Mouse (Mus musculus): ENCODE data around the gene Mterf1a. TPM values are rescaled to one million over a fixed set of nuclear protein-coding genes. Genes with fewer than 3 reads are reported as not detected.

Mterf1a gene
- polyA plus RNA-seq, 1 experiment from 2014 or later = 8.4 TPM

GRCm38 (mm10) chr5:3872348-3872747 lies 21.4 kb downstream of the Mterf1a start:
- DNase-seq (ENCODE audit: low spot score) (no peak), ATAC-seq (replicated peaks; ENCODE audit: low FRiP score, low read depth) (no peak)
- Histone ChIP-seq H3K4me2 (ENCODE audit: low read length) (no peak overlapping the region), H3K9ac (ENCODE audit: low read depth, low read length) (no peak overlapping the region), H3K27me3 (ENCODE audit: insufficient read depth, low read length) (no peaks in the 10 kb centered on the region), H3K4me3 (replicated peaks; ENCODE audit: low read depth, low read length) (no peak overlapping the region), H3K27ac (no peak overlapping the region), H3K4me1 (replicated peaks; ENCODE audit: insufficient read depth, low read length) (no peaks in the 10 kb centered on the region), H3K36me3 (ENCODE audit: insufficient read depth, low read length) (no peaks in the 10 kb centered on the region), H3K9me3 (replicated peaks; ENCODE audit: low read length) (no peaks in the 10 kb centered on the region)
- no peak for TF ChIP-seq CTCF (IDR thresholded peaks at IDR 0.05; ENCODE audit: low read depth)
- WGBS = 63% methylated on average over 1 of the region's 1 CpGs

- no peaks in the 10 kb centered on the region for H3K4me1 ChIP-seq (replicated peaks; ENCODE audit: insufficient read depth, low read length)
- no peaks in the 10 kb centered on the region for H3K36me3 ChIP-seq (ENCODE audit: insufficient read depth, low read length)
- no peaks in the 10 kb centered on the region for H3K27me3 ChIP-seq (ENCODE audit: insufficient read depth, low read length)
- H3K4me3 ChIP-seq (replicated peaks; ENCODE audit: low read depth, low read length) = no peak overlapping the region
- no peak for ATAC-seq (replicated peaks; ENCODE audit: low FRiP score, low read depth)
- no peaks in the 10 kb centered on the region for H3K9me3 ChIP-seq (replicated peaks; ENCODE audit: low read length)
- WGBS = 65% methylated on average over 4 of the region's 4 CpGs
- no peak for DNase-seq (ENCODE audit: low spot score)
- no peak overlapping the region for H3K27ac ChIP-seq
- no peak for TF ChIP-seq CTCF (IDR thresholded peaks at IDR 0.05; ENCODE audit: low read depth)
- no peak overlapping the region for H3K9ac ChIP-seq (ENCODE audit: low read depth, low read length)
- H3K4me2 ChIP-seq (ENCODE audit: low read length) = no peak overlapping the region
Observed at GRCm38 (mm10) chr5:3870161-3870560, 23.6 kb downstream of the Mterf1a start.

- Histone ChIP-seq H3K4me1 (replicated peaks; ENCODE audit: insufficient read depth, low read length) (no peaks in the 10 kb centered on the region), H3K4me3 (replicated peaks; ENCODE audit: low read depth, low read length) (peak within 1 kb of the TSS; percentile 15), H3K9me3 (replicated peaks; ENCODE audit: low read length) (no peaks in the 10 kb centered on the region), H3K27ac (no peak within 1 kb of the TSS), H3K4me2 (ENCODE audit: low read length) (peak within 1 kb of the TSS; percentile 61), H3K9ac (ENCODE audit: low read depth, low read length) (peak within 1 kb of the TSS; percentile 48), H3K36me3 (ENCODE audit: insufficient read depth, low read length) (no peaks in the 10 kb centered on the region), H3K27me3 (ENCODE audit: insufficient read depth, low read length) (no peaks in the 10 kb centered on the region)
- DNase-seq (ENCODE audit: low spot score) (peak; percentile 5), ATAC-seq (replicated peaks; ENCODE audit: low FRiP score, low read depth) (no peak)
- TF ChIP-seq CTCF (IDR thresholded peaks at IDR 0.05; ENCODE audit: low read depth) = no peak
- 6% methylated on average over 24 of the region's 24 CpGs for WGBS
Observed at GRCm38 (mm10) chr5:3845026-3845425, 48.7 kb downstream of the Mterf1a start, which contains the start of gene Lrrd1. Gene Lrrd1, plus strand, starts transcription at chr5:3845173.

Other genes with a start within 250 kb of the Mterf1a start
- not detected in 2 replicates for gene Tmbim7, start 242.8 kb downstream of the Mterf1a start, polyA plus RNA-seq (2015; fragmentation: Nextera tagmentation; extraction: Ambion mirVana)
- gene Gatad1, start 236.7 kb downstream of the Mterf1a start, polyA plus RNA-seq (2015; fragmentation: Nextera tagmentation; extraction: Ambion mirVana) = 85.8 and 88.5 TPM in 2 replicates
- 13.3 and 14.1 TPM in 2 replicates for gene Ankib1, start 91.0 kb downstream of the Mterf1a start, polyA plus RNA-seq (2015; fragmentation: Nextera tagmentation; extraction: Ambion mirVana)
- 36.7 and 39.4 TPM in 2 replicates for gene Krit1, start 90.7 kb downstream of the Mterf1a start, polyA plus RNA-seq (2015; fragmentation: Nextera tagmentation; extraction: Ambion mirVana)
- gene Lrrd1, start 48.8 kb downstream of the Mterf1a start, polyA plus RNA-seq (2015; fragmentation: Nextera tagmentation; extraction: Ambion mirVana) = not detected in 2 replicates
- gene Akap9, start 34.1 kb upstream of the Mterf1a start, polyA plus RNA-seq (2015; fragmentation: Nextera tagmentation; extraction: Ambion mirVana) = 110 and 129 TPM in 2 replicates
- gene Cyp51, start 210.8 kb upstream of the Mterf1a start, polyA plus RNA-seq (2015; fragmentation: Nextera tagmentation; extraction: Ambion mirVana) = 51.5 and 57.5 TPM in 2 replicates